Mouse (Mus musculus): ENCODE measurements around the gene Gm10719. TPM values are rescaled to one million over a fixed set of nuclear protein-coding genes. Genes with fewer than 3 reads are reported as not detected.
"Not testable (repeated sequence)": the region's sequence is repeated elsewhere in the genome, so short reads cannot be mapped to it uniquely, and the experiment has no call there.

Gene Gm10719
- polyA plus RNA-seq, 1 experiment from 2014 or later, result not detected

DNA sequence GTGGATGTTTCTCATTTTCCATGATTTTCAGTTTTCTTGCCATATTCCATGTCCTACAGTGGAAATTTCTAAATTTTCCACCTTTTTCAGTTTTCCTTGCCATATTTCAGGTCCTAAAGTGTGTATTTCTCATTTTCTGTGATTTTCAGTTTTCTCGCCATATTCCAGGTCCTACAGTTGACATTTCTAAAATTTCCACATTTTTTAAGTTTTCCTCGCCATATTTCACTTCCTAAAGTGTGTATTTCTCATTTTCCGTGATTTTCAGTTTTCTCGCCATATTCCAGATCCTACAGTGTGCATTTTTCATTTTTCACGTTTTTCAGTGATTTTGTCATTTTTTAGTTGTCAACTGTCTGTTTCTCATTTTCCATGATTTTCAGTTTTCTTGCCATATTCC lies 7.9 kb upstream of the Gm10719 start:
- no CpG with 5 or more reads among the region's 5 CpGs for WGBS (ENCODE audit: insufficient replicate concordance)
- not testable (repeated sequence) for H3K9me3 ChIP-seq (replicated peaks; ENCODE audit: control insufficient read depth, low read length); H3K9ac ChIP-seq (ENCODE audit: low read depth, low read length); H3K27me3 ChIP-seq (ENCODE audit: control insufficient read depth, insufficient read depth, low read length); H3K4me3 ChIP-seq (ENCODE audit: low read depth, low read length); H3K27ac ChIP-seq (ENCODE audit: low read depth, low read length); H3K4me2 ChIP-seq; H3K4me1 ChIP-seq (ENCODE audit: control insufficient read depth, insufficient read depth, low read length); H3K36me3 ChIP-seq (ENCODE audit: control insufficient read depth, insufficient read depth, low read length)
- peak; percentile 55 for ATAC-seq (replicated peaks; ENCODE audit: insufficient number of reproducible peaks, low FRiP score, low TSS enrichment)

DNA sequence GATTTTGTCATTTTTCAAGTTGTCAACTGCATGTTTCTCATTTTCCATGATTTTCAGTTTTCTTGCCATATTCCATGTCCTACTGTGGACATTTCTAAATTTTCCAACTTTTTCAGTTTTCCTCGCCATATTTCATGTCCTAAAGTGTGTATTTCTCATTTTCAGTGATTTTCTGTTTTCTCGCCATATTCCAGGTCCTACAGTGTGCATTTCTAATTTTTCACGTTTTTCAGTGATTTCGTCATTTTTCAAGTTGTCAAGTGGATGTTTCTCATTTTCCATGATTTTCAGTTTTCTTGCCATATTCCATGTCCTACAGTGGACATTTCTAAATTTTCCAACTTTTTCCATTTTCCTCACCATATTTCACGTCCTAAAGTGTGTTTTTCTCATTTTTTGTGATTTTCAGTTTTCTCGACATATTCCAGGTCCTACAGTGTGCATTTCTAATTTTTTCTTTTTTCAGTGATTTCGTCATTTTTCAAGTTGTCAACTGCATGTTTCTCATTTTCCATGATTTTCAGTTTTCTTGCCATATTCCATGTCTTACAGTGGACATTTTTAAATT lies 5.1 kb upstream of the Gm10719 start:
- 0 out of 2 replicates have a peak, but pooled peaks have one; percentile 8 for ATAC-seq (replicated peaks; ENCODE audit: insufficient number of reproducible peaks, low FRiP score, low TSS enrichment)
- H3K4me2 ChIP-seq, result not testable (repeated sequence)
- 86% methylated on average over 2 of the region's 7 CpGs for WGBS (ENCODE audit: insufficient replicate concordance)

DNA sequence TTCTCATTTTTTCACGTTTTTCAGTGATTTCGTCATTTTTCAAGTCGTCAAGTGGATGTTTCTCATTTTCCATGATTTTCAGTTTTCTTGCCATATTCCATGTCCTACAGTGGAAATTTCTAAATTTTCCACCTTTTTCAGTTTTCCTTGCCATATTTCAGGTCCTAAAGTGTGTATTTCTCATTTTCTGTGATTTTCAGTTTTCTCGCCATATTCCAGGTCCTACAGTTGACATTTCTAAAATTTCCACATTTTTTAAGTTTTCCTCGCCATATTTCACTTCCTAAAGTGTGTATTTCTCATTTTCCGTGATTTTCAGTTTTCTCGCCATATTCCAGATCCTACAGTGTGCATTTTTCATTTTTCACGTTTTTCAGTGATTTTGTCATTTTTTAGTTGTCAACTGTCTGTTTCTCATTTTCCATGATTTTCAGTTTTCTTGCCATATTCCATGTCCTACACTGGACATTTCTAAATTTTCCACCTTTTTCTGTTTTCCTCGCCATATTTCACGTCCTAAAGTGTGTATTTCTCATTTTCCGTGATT lies 4.4 kb upstream of the Gm10719 start, which contains the start of gene Gm10721:
TSS of gene Gm10721 (plus strand) at position 408 of the 547 bp plus-strand sequence.
- H3K9me3 ChIP-seq (replicated peaks; ENCODE audit: control insufficient read depth, low read length); H3K36me3 ChIP-seq (ENCODE audit: control insufficient read depth, insufficient read depth, low read length); H3K4me2 ChIP-seq; H3K4me1 ChIP-seq (ENCODE audit: control insufficient read depth, insufficient read depth, low read length); H3K4me3 ChIP-seq (ENCODE audit: low read depth, low read length); H3K9ac ChIP-seq (ENCODE audit: low read depth, low read length); H3K27me3 ChIP-seq (ENCODE audit: control insufficient read depth, insufficient read depth, low read length); H3K27ac ChIP-seq (ENCODE audit: low read depth, low read length): not testable (repeated sequence)
- WGBS (ENCODE audit: insufficient replicate concordance), result no CpG with 5 or more reads among the region's 11 CpGs
- peak; percentile 56; the same call in 1 of the 2 replicates for ATAC-seq (replicated peaks; ENCODE audit: insufficient number of reproducible peaks, low FRiP score, low TSS enrichment)

More for the DNA sequence above, 5.1 kb upstream of the Gm10719 start:
- H3K9me3 ChIP-seq (replicated peaks; ENCODE audit: control insufficient read depth, low read length); H3K36me3 ChIP-seq (ENCODE audit: control insufficient read depth, insufficient read depth, low read length); H3K4me3 ChIP-seq (ENCODE audit: low read depth, low read length); H3K9ac ChIP-seq (ENCODE audit: low read depth, low read length); H3K4me1 ChIP-seq (ENCODE audit: control insufficient read depth, insufficient read depth, low read length); H3K27ac ChIP-seq (ENCODE audit: low read depth, low read length); H3K27me3 ChIP-seq (ENCODE audit: control insufficient read depth, insufficient read depth, low read length): not testable (repeated sequence)

DNA sequence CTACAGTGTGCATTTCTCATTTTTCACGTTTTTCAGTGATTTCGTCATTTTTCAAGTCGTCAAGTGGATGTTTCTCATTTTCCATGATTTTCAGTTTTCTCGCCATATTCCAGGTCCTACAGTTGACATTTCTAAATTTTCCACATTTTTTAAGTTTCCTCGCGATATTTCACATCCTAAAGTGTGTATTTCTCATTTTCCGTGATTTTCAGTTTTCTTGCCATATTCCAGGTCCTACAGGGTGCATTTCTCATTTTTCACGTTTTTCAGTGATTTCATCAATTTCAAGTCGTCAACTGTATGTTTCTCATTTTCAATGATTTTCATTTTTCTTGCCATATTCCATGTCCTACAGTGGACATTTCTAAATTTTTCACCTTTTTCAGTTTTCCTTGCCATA lies 1.9 kb upstream of the Gm10719 start, which contains the start of gene Gm10720:
TSS of gene Gm10720 (plus strand) at position 301 of the 400 bp plus-strand sequence.
- H3K36me3 ChIP-seq (ENCODE audit: control insufficient read depth, insufficient read depth, low read length); H3K4me1 ChIP-seq (ENCODE audit: control insufficient read depth, insufficient read depth, low read length); ATAC-seq (replicated peaks; ENCODE audit: insufficient number of reproducible peaks, low FRiP score, low TSS enrichment); H3K9ac ChIP-seq (ENCODE audit: low read depth, low read length); H3K27ac ChIP-seq (ENCODE audit: low read depth, low read length); H3K9me3 ChIP-seq (replicated peaks; ENCODE audit: control insufficient read depth, low read length); H3K4me3 ChIP-seq (ENCODE audit: low read depth, low read length); H3K4me2 ChIP-seq; H3K27me3 ChIP-seq (ENCODE audit: control insufficient read depth, insufficient read depth, low read length): not testable (repeated sequence)
- WGBS (ENCODE audit: insufficient replicate concordance), result 55% methylated on average over 4 of the region's 9 CpGs

GRCm38 (mm10) chr9:3015896-3016295 lies 1.3 kb upstream of the Gm10719 start:
- H3K4me2 ChIP-seq; H3K9me3 ChIP-seq (replicated peaks; ENCODE audit: control insufficient read depth, low read length); H3K4me3 ChIP-seq (ENCODE audit: low read depth, low read length); H3K9ac ChIP-seq (ENCODE audit: low read depth, low read length); H3K27me3 ChIP-seq (ENCODE audit: control insufficient read depth, insufficient read depth, low read length); H3K36me3 ChIP-seq (ENCODE audit: control insufficient read depth, insufficient read depth, low read length); H3K4me1 ChIP-seq (ENCODE audit: control insufficient read depth, insufficient read depth, low read length); H3K27ac ChIP-seq (ENCODE audit: low read depth, low read length); ATAC-seq (replicated peaks; ENCODE audit: insufficient number of reproducible peaks, low FRiP score, low TSS enrichment): not testable (repeated sequence)
- 64% methylated on average over 4 of the region's 6 CpGs for WGBS (ENCODE audit: insufficient replicate concordance)

- not testable (repeated sequence) for H3K27ac ChIP-seq (ENCODE audit: low read depth, low read length); H3K36me3 ChIP-seq (ENCODE audit: control insufficient read depth, insufficient read depth, low read length); H3K4me3 ChIP-seq (ENCODE audit: low read depth, low read length); H3K27me3 ChIP-seq (ENCODE audit: control insufficient read depth, insufficient read depth, low read length); H3K4me2 ChIP-seq; H3K9me3 ChIP-seq (replicated peaks; ENCODE audit: control insufficient read depth, low read length); H3K4me1 ChIP-seq (ENCODE audit: control insufficient read depth, insufficient read depth, low read length); H3K9ac ChIP-seq (ENCODE audit: low read depth, low read length); ATAC-seq (replicated peaks; ENCODE audit: insufficient number of reproducible peaks, low FRiP score, low TSS enrichment)
- WGBS (ENCODE audit: insufficient replicate concordance), result 65% methylated on average over 9 of the region's 9 CpGs
Observed at GRCm38 (mm10) chr9:3018944-3019343, 1.7 kb downstream of the Gm10719 start.

GRCm38 (mm10) chr9:3019835-3020727 lies 2.9 kb downstream of the Gm10719 start:
- H3K4me3 ChIP-seq (ENCODE audit: low read depth, low read length); H3K27ac ChIP-seq (ENCODE audit: low read depth, low read length); H3K36me3 ChIP-seq (ENCODE audit: control insufficient read depth, insufficient read depth, low read length); H3K4me1 ChIP-seq (ENCODE audit: control insufficient read depth, insufficient read depth, low read length); H3K9ac ChIP-seq (ENCODE audit: low read depth, low read length); H3K9me3 ChIP-seq (replicated peaks; ENCODE audit: control insufficient read depth, low read length); H3K4me2 ChIP-seq; H3K27me3 ChIP-seq (ENCODE audit: control insufficient read depth, insufficient read depth, low read length): not testable (repeated sequence)
- peak; percentile 70 for ATAC-seq (replicated peaks; ENCODE audit: insufficient number of reproducible peaks, low FRiP score, low TSS enrichment)
- 70% methylated on average over 11 of the region's 19 CpGs for WGBS (ENCODE audit: insufficient replicate concordance)

DNA sequence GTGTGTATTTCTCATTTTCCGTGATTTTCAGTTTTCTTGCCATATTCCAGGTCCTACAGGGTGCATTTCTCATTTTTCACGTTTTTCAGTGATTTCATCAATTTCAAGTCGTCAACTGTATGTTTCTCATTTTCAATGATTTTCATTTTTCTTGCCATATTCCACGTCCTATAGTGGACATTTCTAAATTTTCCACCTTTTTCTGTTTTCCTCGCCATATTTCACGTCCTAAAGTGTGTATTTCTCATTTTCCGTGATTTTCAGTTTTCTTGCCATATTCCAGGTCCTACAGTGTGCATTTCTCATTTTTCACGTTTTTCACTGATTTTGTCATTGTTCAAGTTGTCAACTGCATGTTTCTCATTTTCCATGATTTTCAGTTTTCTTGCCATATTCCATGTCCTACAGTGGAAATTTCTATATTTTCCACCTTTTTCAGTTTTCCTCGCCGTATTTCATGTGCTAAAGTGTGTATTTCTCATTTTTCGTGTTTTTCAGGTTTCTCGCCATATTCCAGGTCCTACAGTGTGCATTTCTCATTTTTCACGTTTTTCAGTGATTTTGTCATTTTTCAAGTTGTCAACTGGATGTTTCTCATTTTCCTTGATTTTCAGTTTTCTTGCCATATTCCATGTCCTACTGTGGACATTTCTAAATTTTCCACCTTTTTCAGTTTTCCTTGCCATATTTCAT lies 5.3 kb downstream of the Gm10719 start:
- not testable (repeated sequence) for H3K4me1 ChIP-seq (ENCODE audit: control insufficient read depth, insufficient read depth, low read length); H3K27ac ChIP-seq (ENCODE audit: low read depth, low read length); H3K4me3 ChIP-seq (ENCODE audit: low read depth, low read length); H3K9ac ChIP-seq (ENCODE audit: low read depth, low read length); H3K9me3 ChIP-seq (replicated peaks; ENCODE audit: control insufficient read depth, low read length); H3K27me3 ChIP-seq (ENCODE audit: control insufficient read depth, insufficient read depth, low read length); H3K36me3 ChIP-seq (ENCODE audit: control insufficient read depth, insufficient read depth, low read length); H3K4me2 ChIP-seq; ATAC-seq (replicated peaks; ENCODE audit: insufficient number of reproducible peaks, low FRiP score, low TSS enrichment)
- WGBS (ENCODE audit: insufficient replicate concordance), result 67% methylated on average over 9 of the region's 13 CpGs
